Mouse (Mus musculus) gastrocnemius, postnatal 4 days (tissue): ENCODE measurements around the gene Tfap2e. TPM values are rescaled to one million over a fixed set of nuclear protein-coding genes. Genes with fewer than 3 reads are reported as not detected.
A peak's percentile ranks its signal among the peaks of the same experiment; 100 is the strongest.

Source experiments
- DNase-seq, 2 experiments: peaks; one replicate each; pipeline ENCODE4 v3.0.0; 2021 to 2022; ENCODE audit warnings: low spot score in 2 of 2, mixed read lengths in 2 of 2
- total RNA-seq, 2 experiments: library from RNA; stranded (reverse); gene quantifications; 2 replicates each; pipeline ENCODE4 v1.2.3; 2021

Gene Tfap2e
- total RNA-seq, 2 experiments from 2014 or later, result not detected

DNA sequence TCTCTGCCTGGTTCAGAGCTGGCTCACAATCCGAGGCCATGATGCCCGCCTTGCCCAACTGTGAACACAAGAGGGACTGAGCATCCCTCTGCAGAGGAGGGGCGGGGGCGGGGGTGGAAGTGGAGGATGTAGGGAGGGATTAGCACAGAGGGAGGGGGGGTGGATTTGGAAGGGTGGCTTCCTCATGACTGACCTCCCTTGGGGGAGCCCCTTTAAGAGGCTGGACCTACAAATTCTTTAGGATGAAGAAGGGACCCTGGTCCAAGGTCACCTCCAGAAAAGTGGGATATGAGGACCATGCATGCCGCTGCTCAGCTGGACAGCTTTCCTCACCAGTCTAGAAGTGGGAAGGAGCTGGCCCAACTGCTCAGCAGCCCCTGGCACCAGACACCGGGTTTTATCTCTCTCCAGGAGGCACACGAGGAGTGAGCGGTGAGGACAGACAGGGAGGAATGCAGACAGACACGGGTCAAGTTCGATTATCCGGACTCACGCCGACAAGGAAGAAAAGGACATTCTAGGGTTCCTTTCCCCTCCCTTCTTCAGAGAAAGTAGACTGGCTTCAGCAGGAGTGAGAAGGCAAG lies 16.1 kb upstream of the Tfap2e start:
- no peak for DNase-seq

DNA sequence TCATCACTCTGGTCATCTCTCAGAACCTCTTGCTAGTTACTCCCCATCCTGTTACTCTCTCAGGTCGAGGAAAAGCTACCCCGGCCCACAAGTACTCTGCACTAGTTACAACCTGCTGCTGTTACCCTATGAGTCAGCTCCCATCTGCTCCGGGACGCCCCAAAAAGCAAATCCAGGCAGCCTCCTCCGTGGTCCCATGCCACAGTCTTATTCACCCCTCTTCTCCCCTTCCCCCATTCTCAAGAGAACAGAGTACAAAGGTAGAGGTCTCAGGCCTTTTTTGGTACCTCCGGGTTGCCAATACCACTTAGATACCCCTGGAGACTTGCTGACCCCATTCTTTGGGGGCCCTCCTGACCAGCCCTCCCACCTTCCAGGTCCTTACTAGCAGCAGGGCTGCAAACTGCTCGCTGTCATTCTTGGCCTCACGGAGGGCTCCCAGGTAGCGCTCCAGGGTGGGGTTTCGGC lies 15.6 kb upstream of the Tfap2e start:
- DNase-seq, result no peak

GRCm38 (mm10) chr4:126750863-126751555 lies 15.0 kb upstream of the Tfap2e start:
- no peak for DNase-seq

DNA sequence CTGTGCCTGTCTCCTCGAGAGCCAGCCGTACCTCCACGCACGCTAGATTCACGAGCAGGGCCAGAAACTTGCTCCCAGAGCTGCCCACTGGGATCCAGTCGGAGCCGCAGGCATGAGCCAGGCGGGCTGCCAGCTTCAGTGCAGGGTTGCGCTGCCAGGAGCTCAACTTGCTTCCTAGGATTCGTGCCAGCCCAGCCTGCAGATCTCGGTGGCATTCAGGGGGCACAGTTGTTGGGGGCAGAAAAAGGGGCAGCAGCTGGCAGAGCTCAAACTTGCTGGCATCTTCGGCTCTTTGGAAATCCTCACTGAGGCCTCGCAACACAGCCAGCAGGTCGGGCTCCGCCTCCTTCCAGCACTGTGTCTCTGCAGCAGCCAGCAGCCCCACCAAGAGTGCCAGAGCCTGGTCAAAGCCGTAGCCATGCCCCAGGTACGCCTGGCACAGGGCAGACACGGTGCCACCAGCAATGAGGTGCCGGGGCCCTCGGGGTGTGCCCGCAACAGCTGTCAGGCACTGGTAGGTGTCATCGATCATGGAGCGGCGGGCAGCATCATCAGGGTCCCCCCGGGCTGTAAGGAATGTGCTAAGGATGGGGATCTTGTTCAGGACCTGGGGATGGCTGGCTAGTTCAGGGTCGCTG lies 14.1 kb upstream of the Tfap2e start:
- peak in 1 of 2 experiments; percentile 75 for DNase-seq

DNA sequence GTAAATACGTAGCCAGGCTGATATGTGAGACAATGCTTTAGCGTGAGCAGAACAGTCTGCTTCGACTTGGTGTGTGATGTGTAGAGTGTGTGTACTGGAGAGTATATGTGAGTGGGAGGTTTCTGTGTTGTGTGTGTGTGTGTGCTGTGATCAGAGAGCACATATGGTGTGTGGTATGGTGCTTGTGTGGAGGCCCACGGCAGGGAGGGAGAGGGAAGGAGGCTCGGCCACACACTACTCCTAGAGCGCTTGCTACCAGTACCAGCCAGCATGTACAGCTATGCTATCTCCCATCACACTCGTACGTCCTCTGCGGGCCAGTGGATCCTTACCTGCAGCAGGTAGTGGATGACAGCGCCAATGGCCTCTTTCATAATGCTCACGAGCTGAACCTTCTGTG lies 13.5 kb upstream of the Tfap2e start:
- DNase-seq, result no peak

DNA sequence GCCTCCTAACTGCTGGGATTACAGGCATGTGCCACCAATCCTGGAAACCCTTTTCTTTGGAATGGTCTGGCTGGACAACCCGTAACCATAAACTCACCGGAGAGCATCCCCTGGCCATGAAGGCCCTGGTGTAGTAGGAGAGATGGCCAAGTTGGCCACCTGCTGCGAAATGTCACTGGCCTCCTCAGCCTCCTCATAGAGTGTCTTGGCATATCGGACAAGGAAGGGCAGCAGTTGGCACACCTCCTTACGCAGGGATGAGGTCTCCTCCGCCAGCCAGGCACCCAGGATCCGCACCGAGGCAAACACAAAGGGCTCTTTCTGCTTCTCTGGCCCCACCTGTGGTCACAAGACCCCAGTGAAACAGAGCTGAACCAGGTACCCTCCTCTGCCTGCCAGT lies 12.3 kb upstream of the Tfap2e start:
- no peak for DNase-seq

GRCm38 (mm10) chr4:126746194-126746840 lies 10.3 kb upstream of the Tfap2e start:
- DNase-seq, result no peak

DNA sequence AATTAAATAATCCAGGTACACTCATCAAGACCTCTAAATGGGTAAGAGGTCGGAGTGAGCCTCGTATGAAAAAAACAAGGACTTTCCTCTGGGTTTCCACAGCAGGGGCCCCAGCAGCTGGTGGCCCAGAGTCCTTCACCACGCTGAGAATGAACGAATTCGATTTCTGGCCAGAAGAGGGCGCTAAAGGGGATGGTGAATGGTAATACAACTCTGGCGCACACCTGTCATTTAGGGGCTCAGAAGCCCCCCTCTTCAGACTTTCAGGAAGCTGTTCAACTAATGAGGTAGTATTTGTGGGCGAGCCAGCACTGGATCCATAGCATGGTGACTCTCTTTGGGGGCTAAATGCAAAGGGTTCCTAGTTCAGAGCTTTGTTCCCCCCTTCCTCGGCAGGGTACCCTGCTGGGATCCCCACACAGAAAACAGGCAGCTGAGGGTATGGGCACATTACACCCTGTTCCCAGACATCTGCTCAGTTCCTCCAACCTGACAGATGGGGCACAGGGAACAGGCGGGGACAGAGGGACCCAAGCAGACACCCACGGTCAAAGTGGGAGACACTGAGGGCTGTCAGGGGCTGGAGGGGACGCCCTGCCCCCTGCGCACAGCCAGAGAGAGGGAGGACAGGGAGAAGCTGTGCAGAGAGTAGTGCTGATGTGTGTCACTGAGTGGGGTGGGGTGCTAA lies 9.6 kb upstream of the Tfap2e start:
- DNase-seq, result peak in 1 of 2 experiments; percentile 63

DNA sequence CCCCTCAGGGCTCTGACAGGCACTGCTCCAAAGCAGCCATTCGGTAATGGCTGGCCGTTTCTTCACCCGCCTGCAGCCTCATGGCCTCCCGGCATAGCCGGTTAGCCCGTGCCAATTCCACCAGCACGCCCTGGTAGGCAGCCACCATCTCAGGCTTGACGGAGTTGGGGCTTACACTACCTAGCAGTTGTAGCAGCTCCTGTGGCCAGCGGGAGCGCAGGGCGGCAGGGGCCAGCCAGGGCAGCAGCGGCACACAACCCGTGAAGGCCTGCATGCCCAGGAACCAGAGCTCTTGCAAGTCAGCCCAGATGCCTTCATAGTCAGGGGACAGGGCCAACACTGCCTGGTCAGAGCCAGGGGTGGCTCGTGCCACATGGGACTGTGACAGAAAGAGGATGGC lies 8.8 kb upstream of the Tfap2e start:
- no peak for DNase-seq

DNA sequence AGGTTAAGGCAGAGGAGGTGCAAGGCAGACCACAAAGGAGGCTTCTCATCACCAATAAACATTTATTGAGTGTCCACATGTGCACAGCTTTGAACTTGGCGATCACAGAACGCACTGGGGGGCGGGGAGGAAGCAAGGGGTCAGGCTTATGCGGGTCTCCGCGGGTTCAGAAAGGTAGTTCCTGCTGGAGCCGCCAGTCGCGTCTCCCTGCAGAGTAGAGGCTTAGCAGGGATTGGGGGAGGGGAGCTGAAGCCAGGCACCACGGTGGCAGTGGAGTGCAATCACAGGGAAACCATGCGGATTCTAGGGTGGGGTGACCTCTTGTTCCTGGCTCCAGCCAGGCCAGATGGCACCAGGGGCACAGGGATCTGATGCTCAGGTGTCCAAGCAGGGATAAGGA lies 7.7 kb upstream of the Tfap2e start:
- DNase-seq, result no peak

DNA sequence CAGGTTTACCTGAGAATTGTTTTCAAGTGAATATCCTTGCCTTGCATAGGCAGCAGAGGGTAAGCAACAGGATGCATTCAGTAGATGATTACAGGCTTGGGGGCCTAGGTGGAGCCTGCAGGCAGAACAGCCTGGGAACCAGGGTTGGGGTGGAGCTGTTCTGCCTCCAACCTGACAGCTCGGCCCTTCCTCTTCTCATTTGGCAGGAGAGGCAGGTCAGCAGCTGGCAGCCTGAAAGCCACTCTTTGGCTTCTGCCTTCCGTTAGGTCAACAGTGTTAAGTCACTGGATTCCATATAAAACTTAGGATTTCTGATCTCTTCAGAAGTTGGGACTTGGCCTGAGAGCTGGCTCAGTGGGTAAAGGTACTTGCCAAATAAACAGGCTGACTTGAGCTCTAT lies 6.9 kb upstream of the Tfap2e start:
- DNase-seq, result no peak

GRCm38 (mm10) chr4:126741448-126741847 lies 5.4 kb upstream of the Tfap2e start:
- DNase-seq, result peak in 1 of 2 experiments; percentile 71

- DNase-seq, result no peak
Observed at GRCm38 (mm10) chr4:126739966-126740676, 4.1 kb upstream of the Tfap2e start.

GRCm38 (mm10) chr4:126735382-126736000 lies 549 bp downstream of the Tfap2e start:
- DNase-seq, result no peak

- DNase-seq, result no peak
Observed at GRCm38 (mm10) chr4:126734700-126735381, 1.2 kb downstream of the Tfap2e start.

DNA sequence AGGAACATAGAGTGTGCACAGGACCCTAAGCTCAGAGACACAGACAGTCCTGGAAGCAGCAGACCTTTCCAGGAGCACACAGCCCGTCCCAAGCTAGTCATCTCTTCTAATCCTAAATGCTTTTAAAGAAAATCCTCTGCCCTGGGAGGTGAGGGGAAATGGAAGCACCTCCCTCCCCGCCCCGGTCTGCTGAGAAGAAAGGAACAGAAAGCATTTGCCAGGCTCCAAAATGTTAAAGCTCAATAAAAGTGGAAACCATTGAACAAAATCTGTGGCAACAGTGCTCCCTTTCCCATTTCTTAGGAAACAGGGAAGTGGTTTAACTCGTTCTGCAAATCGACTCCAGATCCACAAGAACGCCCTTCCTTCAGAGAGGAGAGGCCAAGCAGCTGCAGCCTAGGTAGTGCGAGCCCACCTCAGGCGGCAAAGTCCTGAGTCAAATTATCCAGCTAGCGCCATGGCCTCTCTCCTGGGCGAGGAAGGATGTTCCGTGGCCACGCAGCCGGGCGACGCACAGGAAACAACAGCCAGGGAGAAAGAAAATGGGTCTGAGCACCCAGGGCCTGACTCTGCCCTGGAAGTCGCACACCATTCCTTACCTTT lies 1.9 kb downstream of the Tfap2e start:
- DNase-seq, result no peak

DNA sequence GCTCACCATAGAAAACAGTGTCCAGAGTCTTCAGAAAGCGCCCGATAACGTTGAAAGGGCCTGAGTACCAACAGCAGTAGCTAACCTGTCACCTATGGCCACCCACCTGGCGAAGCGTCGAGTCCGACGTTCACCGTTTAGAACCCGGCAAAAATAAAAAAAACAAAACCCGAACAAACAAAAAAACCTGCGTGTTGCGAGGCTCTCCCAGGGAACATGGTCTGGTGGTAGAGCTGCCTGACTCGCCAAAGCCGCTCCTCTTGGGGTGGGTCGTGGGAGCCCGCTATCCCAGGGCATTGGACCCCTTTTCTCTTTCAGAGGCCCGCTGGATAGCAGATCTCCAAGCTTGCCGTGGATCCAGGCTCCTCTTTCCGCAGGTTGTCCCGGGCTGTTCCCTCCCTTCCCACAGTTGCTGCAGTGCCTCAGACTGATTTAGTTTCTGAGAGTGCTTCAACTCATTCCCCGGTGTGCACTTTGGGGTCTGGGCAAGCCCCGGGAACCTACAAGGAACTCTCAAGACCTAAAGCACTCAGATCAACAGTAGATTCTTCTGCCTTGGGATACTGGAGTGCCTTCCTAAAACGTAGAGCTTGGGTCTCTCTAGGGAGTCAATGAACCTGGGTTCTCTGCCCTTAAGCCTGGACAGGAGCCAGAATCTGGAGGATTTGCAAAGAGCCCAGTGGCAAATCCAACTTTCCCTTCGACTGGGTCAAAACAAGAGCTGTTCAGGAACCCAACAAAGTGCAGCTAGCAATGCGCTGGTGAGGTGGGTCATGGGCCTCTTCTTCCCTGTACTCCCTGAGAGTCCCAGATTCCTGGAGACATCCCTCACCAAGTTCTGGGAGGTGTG lies 3.3 kb downstream of the Tfap2e start:
- no peak for DNase-seq

GRCm38 (mm10) chr4:126732111-126732510 lies 3.9 kb downstream of the Tfap2e start:
- DNase-seq, result no peak
